Mouse (Mus musculus) intestine, postnatal 0 days (tissue): Measurements from ENCODE around the gene E130208F15Rik. TPM values are rescaled to one million over a fixed set of nuclear protein-coding genes. Genes with fewer than 3 reads are reported as not detected.

ENCODE experiments used
- ATAC-seq: fragments of 200-750 bp; cut with Nextera tagmentation; 2 replicates; pipeline ENCODE4 v1.8.0; 2017; ENCODE audit warnings: mild to moderate bottlenecking, moderate TSS enrichment, moderate library complexity
- H3K27ac ChIP-seq: fragments of 300-500 bp; sonication (generic); 2 replicates; pipeline ENCODE4 v1.5.1; 2014; ENCODE audit warnings: mild to moderate bottlenecking, low read depth, low read length, moderate library complexity
- H3K27me3 ChIP-seq: fragments of 300-500 bp; sonication (generic); replicated peaks from 2 replicates; pipeline ENCODE4 v1.6.1; 2014; ENCODE audit warnings: low read length, mixed read lengths; ENCODE audit not compliant: control insufficient read depth, insufficient read depth
- H3K36me3 ChIP-seq: fragments of 300-500 bp; sonication (generic); 2 replicates; pipeline ENCODE4 v1.6.1; 2014; ENCODE audit warnings: mild to moderate bottlenecking, moderate library complexity; ENCODE audit not compliant: control insufficient read depth, insufficient read depth
- H3K4me1 ChIP-seq: fragments of 300-500 bp; sonication (generic); replicated peaks from 2 replicates; pipeline ENCODE4 v1.6.1; 2014; ENCODE audit warnings: antibody characterized with exemption, low read length, mixed read lengths; ENCODE audit not compliant: control insufficient read depth, insufficient read depth
- H3K4me2 ChIP-seq: fragments of 300-500 bp; sonication (generic); replicated peaks from 2 replicates; pipeline ENCODE4 v1.6.1; 2014; ENCODE audit warnings: low read depth, mild to moderate bottlenecking, moderate library complexity
- H3K4me3 ChIP-seq: fragments of 300-500 bp; sonication (generic); 2 replicates; pipeline ENCODE4 v1.5.1; 2014; ENCODE audit warnings: low read depth, low read length
- H3K9ac ChIP-seq: fragments of 300-500 bp; sonication (generic); 2 replicates; pipeline ENCODE4 v1.6.1; 2014; ENCODE audit warnings: mild to moderate bottlenecking, low read depth, low read length
- H3K9me3 ChIP-seq: fragments of 300-500 bp; sonication (generic); 2 replicates; pipeline ENCODE4 v1.6.1; 2016; ENCODE audit warnings: mixed run types; ENCODE audit not compliant: control insufficient read depth
- CTCF ChIP-seq: sonication (generic); IDR thresholded peaks from 2 replicates; pipeline ENCODE4 v1.5.1; 2016; ENCODE audit warnings: low read depth, mild to moderate bottlenecking, control low read depth, antibody characterized with exemption, moderate library complexity
- WGBS: fragments of 180-500 bp; shearing (Covaris S2); extraction: QIAGEN DNeasy Blood & Tissue Kit; methylation state at CpG from one replicate; pipeline ENCODE4 v1.1.7; 2014; 5-methylcytosine and 5-hydroxymethylcytosine counted together
- polyA plus RNA-seq: library from polyadenylated mRNA; unstranded; fragments of >200 nt; fragmentation: Nextera tagmentation; extraction: Ambion mirVana; gene quantifications from 2 replicates; pipeline ENCODE4 v1.2.1, GENCODE M21; 2015

The E130208F15Rik gene
- polyA plus RNA-seq, 1 experiment from 2014 or later = not detected

- Histone ChIP-seq H3K27me3 (0 out of 2 replicates have a peak, but pooled peaks cover 11% of the 10 kb centered on the region), H3K9me3 (no peaks in the 10 kb centered on the region), H3K36me3 (no peaks in the 10 kb centered on the region), H3K4me1 (peaks cover 4% of the 10 kb centered on the region; the same call in 1 of the 2 replicates), H3K4me3 (no peak overlapping the region), H3K9ac (no peak overlapping the region), H3K27ac (no peak overlapping the region), H3K4me2 (no peak overlapping the region)
- ATAC-seq = no peak; the same call in 1 of the 2 replicates
- TF ChIP-seq CTCF = peak; percentile 97
- 2% methylated on average over 9 of the region's 9 CpGs for WGBS
Measured at GRCm38 (mm10) chr7:30336384-30336783, 14.8 kb downstream of the E130208F15Rik start.

DNA sequence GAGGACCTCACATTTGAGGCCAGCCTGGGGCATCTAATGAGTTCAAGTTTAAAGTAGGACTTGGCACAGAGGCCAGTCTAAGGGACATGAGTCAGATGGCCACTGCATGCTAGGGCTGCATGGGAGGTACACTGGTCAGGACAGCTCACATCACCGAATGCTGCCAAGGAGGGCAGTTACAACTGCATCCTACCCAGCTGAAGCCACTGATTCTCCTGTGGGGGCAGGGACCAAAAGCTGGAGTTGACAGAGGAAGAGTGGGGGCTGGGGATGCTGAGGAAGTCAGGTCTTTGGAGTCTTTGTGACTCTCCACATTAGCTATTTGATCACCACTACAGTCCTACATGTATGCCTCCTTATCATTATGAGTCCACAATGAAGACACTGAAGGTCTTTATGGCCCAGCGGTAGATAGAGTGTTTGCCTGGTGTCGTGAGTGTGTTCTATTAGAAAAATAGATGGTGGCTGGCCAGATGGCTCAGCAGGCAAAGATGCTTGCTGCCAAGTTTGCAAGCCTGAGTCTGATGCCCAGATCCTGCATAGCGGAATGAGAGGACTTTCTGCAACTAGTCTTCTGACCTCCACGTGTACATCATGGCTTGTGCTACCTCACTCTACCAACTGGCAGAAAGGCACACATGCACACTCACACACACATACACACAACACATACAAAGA is 18.0 kb downstream of the E130208F15Rik start:
- no peak for TF ChIP-seq CTCF
- WGBS = 59% methylated on average over 5 of the region's 5 CpGs
- Histone ChIP-seq H3K4me3 (no peak overlapping the region), H3K4me2 (no peak overlapping the region), H3K4me1 (no peaks in the 10 kb centered on the region), H3K9ac (no peak overlapping the region), H3K36me3 (no peaks in the 10 kb centered on the region), H3K27ac (no peak overlapping the region), H3K27me3 (0 out of 2 replicates have a peak, but pooled peaks cover 7% of the 10 kb centered on the region), H3K9me3 (no peaks in the 10 kb centered on the region)
- no peak for ATAC-seq

- WGBS = 24% methylated on average over 21 of the region's 21 CpGs
- Histone ChIP-seq H3K27ac (no peak overlapping the region), H3K36me3 (no peaks in the 10 kb centered on the region), H3K4me1 (no peaks in the 10 kb centered on the region), H3K4me2 (no peak overlapping the region), H3K9ac (no peak overlapping the region), H3K9me3 (no peaks in the 10 kb centered on the region), H3K27me3 (peaks cover 20% of the 10 kb centered on the region), H3K4me3 (no peak overlapping the region)
- TF ChIP-seq CTCF = no peak
- no peak for ATAC-seq
Measured at GRCm38 (mm10) chr7:30346635-30347379, 25.3 kb downstream of the E130208F15Rik start.

DNA sequence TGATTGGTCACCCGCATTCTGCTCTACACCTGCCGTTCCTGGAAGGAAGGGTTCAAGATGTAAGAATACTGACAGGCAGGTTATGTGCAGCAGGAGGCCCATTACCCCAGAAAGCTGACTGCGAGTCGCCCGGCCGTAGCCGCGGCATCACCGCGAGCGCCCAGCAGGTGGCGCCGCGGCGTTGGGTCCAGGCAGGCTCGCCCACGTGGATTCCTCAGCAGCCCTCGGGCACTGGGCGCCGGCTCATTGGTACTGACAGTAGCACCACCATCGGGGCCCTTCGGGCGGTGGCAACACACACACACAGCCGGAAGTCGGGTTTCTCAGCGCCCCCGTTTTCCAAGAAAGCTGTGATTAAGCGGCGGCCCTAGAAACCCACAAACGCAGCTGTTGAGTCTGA is 26.3 kb downstream of the E130208F15Rik start:
- H3K27me3 ChIP-seq = peaks cover 20% of the 10 kb centered on the region
- H3K27ac ChIP-seq = no peak overlapping the region
- TF ChIP-seq CTCF = peak; percentile 92
- H3K9ac ChIP-seq = no peak overlapping the region
- no peaks in the 10 kb centered on the region for H3K36me3 ChIP-seq
- WGBS = 3% methylated on average over 30 of the region's 30 CpGs
- 0 out of 2 replicates have a peak overlapping the region, but pooled peaks have one; percentile 24 for H3K4me2 ChIP-seq
- H3K4me1 ChIP-seq = no peaks in the 10 kb centered on the region
- no peak overlapping the region for H3K4me3 ChIP-seq
- no peaks in the 10 kb centered on the region for H3K9me3 ChIP-seq
- ATAC-seq = peak; percentile 19; the same call in 1 of the 2 replicates

- Histone ChIP-seq H3K4me3 (no peak overlapping the region), H3K4me1 (0 out of 2 replicates have a peak, but pooled peaks cover 1% of the 10 kb centered on the region), H3K36me3 (no peaks in the 10 kb centered on the region), H3K27me3 (peaks cover 4% of the 10 kb centered on the region; the same call in 1 of the 2 replicates), H3K9me3 (no peaks in the 10 kb centered on the region), H3K27ac (no peak overlapping the region), H3K4me2 (no peak overlapping the region), H3K9ac (no peak overlapping the region)
- TF ChIP-seq CTCF = peak; percentile 85
- ATAC-seq = peak; percentile 89
- WGBS = 11% methylated on average over 6 of the region's 6 CpGs
Measured at GRCm38 (mm10) chr7:30353279-30353822, 31.8 kb downstream of the E130208F15Rik start.

- Histone ChIP-seq H3K36me3 (no peaks in the 10 kb centered on the region), H3K4me1 (0 out of 2 replicates have a peak, but pooled peaks cover 4% of the 10 kb centered on the region), H3K9ac (no peak overlapping the region), H3K9me3 (no peaks in the 10 kb centered on the region), H3K27ac (no peak overlapping the region), H3K4me2 (no peak overlapping the region), H3K27me3 (0 out of 2 replicates have a peak, but pooled peaks cover 3% of the 10 kb centered on the region), H3K4me3 (no peak overlapping the region)
- WGBS = 77% methylated on average over 4 of the region's 4 CpGs
- no peak for TF ChIP-seq CTCF
- ATAC-seq = no peak
Measured at GRCm38 (mm10) chr7:30354059-30354458, 32.5 kb downstream of the E130208F15Rik start.
